Mouse (Mus musculus) kidney, adult 9 months (tissue): Measurements from ENCODE around the gene B230104I21Rik.

Source experiments
- DNase-seq: peaks from one replicate; pipeline ENCODE4 v3.0.0; 2022

B230104I21Rik gene

GRCm38 (mm10) chr4:154352246-154352645 lies 16.3 kb downstream of the B230104I21Rik start:
- DNase-seq = no peak

GRCm38 (mm10) chr4:154355408-154355807 lies 19.5 kb downstream of the B230104I21Rik start:
- no peak for DNase-seq

- no peak for DNase-seq
These were observed 22.4 kb downstream of the B230104I21Rik start for GRCm38 (mm10) chr4:154358370-154358769.

GRCm38 (mm10) chr4:154358816-154359215 lies 22.9 kb downstream of the B230104I21Rik start:
- no peak for DNase-seq

DNA sequence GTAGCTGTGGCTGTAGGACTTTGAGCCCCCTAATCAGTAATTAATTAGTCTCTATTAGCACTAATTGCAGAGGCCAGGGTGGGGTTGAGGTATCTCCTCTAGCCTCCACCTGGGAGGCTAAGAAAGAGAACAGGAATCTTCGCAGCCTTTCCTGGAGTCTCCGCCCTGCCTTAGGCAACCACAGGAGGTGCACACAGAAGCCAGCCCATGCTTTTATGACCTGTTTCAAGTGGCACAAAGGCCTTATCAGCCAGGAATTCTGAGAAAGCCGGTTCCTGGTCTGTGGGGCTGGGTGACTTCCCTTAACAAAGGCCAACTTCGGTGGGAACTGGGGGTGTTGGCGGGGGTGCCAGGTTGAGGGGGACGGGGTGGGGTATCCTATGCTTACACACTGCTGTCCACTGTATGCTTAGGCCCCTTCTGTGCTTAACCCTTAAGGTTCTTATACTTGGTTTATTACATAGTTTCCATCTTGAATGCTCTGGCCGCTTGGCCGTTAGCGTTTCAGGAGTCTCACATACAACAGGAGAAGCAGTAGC lies 23.9 kb downstream of the B230104I21Rik start:
- DNase-seq = no peak

DNA sequence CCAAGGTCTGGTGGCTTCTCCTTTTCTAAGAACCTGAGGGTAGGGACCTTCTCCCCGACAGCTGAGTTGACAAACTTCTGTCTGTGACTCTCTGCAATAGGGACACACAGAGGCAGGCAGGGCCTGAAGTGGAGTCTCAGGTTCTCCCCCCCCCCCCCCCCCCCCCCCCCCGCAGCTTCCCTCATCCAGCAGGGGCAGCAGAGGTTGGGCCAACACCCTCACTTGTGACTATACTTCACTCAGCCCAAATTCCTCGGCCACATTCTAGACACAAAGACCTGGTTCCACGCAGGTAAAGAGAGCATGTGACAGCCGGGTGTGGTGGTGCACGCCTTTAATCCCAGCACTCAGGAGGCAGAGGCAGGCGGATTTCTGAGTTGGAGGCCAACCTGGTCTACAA lies 24.5 kb downstream of the B230104I21Rik start:
- no peak for DNase-seq

GRCm38 (mm10) chr4:154360850-154361249 lies 24.9 kb downstream of the B230104I21Rik start:
- DNase-seq = no peak

DNA sequence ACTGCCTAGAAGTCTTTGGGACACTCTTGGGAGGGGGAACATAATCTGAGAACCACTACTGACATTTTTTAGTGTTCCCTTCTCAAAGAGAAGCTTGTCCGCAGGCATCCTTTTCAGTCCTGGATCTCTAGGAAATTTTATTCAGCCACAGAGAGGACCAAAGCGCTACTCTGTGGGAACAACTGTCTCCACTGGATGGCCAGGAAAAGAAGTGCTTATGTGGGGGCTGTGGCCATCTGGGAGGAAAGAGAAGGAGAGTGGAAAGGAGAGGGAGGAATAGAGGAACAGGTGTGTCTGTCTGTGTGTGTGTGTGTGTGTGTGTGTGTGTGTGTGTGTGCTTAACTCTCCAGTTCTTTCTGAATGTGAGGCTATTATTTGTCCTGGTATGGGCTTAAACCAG lies 28.8 kb downstream of the B230104I21Rik start:
- DNase-seq = no peak

GRCm38 (mm10) chr4:154366836-154367235 lies 30.9 kb downstream of the B230104I21Rik start:
- DNase-seq = no peak

GRCm38 (mm10) chr4:154369089-154369488 lies 33.2 kb downstream of the B230104I21Rik start:
- DNase-seq = no peak

DNA sequence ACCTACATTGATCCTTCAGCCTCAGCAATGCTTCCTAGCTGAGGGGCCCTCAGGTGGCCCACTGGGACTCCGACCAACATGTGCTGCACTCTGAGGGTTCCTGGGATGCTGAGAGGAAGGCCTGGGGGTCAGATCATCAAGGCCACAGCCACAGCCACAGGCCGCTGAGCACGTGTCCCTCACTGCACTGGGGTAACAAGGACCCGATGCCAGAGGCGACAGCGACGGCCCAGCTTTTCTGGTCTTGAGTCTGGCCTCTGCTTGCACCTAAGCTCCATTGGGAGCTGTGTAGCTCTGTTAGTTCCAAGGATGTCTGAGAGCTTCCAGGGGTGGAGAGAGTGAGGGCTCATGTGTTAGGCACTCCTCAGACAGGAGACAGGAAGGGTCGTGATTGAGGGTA lies 34.9 kb downstream of the B230104I21Rik start:
- no peak for DNase-seq

DNA sequence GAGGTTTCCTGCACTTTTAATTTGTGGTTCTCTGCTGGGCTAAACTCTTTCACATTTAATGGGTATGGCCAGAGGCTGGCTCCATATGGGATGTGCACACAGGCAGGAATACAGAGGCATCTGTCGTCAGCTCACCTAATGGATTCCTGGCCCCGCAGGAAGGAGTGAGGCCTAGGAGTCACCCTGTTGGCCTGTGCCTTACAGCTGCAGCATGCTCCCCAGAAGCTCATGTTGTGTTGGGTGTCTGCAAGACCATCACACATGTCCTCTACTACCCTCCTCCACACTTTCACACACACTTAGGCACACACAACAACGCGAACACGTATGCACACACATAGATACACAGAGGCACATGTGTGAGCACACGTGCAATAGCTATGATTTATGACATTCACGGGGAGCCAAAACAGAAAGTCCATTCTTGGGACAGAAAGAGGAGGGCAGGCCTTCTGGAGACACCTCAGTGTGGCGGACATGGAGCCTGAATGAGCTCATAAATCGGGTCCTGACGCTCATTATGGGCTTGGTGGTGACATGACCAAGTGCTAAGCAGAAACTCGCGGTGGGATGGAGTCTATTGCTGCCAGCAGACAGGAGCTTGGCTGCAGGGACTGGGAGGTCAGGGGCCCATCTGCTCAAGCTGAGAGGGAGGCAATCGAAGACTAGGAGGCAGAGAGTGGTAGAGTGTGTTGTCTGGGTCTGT lies 35.8 kb downstream of the B230104I21Rik start:
- DNase-seq = no peak

- DNase-seq = no peak
These were observed 40.2 kb downstream of the B230104I21Rik start for GRCm38 (mm10) chr4:154375939-154376625.

- DNase-seq = no peak
These were observed 42.9 kb downstream of the B230104I21Rik start for GRCm38 (mm10) chr4:154378876-154379275.

DNA sequence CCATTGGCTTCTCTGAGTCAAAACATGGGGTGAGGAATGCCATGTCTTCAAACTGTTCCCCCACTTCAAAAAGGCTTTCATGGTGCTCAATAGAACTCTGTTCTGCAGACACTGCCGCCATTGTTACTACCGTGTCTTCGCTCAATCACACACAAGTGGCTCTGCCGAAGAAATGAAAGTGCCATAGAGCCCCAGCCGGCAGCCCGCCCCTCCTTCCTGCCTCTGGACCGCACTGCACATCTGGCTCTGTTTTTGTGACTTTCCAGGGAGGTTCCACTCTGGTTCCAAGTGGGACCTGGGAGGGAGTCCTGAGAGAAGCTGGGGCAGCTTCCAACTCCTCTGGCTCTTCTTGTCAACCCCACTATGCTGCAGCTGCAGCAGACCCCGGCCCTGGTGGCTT lies 49.3 kb downstream of the B230104I21Rik start:
- DNase-seq = no peak

GRCm38 (mm10) chr4:154385918-154386317 lies 50.0 kb downstream of the B230104I21Rik start:
- no peak for DNase-seq

DNA sequence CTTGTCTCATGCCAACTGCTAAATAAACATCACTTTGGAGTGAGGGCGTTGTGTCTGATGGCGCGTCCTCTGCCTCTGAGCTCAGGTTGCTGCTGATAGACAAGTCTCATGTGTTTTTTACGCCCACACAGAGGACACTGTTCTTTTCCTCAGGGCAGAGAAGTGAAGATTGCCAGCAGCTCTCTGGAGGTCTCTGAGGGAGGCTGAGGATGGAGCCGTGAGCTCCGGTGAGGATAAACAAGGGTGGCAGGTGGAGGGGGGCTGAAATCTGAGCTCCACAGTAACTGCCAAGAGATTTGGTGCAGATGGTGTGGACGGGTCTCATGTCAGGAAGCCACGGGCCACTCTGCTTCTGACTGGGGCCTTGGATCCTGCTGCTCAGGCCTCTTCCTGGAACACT lies 50.9 kb downstream of the B230104I21Rik start:
- DNase-seq = no peak

DNA sequence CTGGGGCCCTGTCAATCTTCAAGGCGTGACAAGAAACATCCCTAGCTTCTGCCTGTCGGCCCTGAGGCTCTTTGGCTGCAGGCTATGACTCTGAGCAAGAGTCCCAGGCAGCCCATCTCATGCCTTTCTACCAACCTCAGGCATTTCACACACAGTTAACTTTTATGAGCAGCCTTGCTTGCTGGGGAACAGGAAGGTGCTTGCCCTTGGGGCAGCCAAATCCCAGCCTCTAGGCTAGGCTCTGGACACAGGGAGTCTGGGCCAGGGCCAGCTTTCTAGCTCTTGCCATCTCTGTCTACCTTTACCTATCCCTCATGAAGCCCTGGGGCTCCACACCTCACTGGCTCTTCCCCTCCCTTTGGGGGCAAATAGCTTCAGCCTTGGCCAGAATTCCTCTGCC lies 53.7 kb downstream of the B230104I21Rik start:
- no peak for DNase-seq

- DNase-seq = no peak
These were observed 54.6 kb downstream of the B230104I21Rik start for GRCm38 (mm10) chr4:154390333-154391080.

DNA sequence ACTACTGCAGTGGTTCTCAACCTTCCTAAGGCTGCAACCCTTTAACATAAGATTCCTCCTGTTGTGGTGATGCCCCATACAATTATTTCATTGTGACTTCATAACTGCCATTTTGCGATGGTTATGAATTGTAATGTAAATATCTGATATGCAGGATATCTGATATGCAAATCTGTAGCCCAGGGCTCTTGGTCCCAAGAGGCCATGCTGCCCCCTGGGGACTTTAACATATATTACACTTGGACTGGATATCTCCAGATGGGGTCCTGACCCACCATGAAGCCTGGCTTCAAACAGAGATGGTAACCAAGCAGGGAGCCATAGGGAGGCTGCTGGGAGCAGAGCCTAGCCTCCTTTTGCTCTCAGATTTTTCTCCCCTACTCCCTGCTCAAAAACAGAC lies 56.7 kb downstream of the B230104I21Rik start:
- DNase-seq = no peak

DNA sequence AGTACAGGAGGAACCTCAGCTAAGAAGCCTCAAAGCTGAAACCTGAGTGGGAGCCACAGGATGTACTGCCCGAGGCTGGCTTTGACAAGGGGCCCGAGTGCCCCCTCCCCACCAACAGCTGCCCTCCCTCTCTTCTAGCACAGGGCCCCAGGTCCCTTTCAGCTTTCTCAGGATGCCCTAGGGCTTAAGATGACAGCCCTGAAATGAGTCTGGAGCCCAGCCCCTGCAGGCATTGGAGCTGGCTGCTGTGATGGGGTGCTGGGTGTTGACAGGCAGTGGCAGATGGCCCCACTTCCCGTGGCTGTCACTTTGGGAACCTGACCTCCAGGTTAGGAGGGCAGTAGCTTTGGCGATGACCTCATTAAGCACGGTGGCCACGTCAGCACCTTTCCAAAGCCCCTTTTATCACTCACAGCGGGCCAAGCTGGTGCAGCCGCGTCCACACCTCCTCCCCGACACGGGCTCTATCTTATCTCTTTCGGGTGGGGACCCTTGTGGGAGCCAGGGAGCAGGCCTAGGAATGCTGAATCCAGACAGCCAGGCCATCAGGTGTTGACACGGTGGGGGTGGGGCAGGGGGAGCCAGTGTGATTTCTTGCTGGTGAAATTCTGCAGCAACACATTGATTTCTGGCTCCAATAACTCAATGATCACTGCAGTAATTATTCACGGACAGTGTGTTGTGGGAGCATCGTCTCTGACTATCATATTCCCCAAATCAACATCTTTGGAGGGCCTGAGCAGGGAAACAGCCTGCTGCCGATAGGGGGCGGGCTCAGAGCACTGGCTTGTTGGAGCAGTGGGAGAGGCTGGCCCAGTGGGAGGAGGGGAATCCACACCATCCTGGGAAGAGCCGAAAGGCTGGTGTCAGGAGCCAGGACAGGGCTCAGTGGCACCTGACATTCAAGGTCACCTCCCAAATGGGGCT lies 57.5 kb downstream of the B230104I21Rik start:
- no peak for DNase-seq

- DNase-seq = no peak
These were observed 58.3 kb downstream of the B230104I21Rik start for GRCm38 (mm10) chr4:154394123-154394722.
